ENCODE assay signal across 8 mouse cellular contexts in the genomic region with DNA sequence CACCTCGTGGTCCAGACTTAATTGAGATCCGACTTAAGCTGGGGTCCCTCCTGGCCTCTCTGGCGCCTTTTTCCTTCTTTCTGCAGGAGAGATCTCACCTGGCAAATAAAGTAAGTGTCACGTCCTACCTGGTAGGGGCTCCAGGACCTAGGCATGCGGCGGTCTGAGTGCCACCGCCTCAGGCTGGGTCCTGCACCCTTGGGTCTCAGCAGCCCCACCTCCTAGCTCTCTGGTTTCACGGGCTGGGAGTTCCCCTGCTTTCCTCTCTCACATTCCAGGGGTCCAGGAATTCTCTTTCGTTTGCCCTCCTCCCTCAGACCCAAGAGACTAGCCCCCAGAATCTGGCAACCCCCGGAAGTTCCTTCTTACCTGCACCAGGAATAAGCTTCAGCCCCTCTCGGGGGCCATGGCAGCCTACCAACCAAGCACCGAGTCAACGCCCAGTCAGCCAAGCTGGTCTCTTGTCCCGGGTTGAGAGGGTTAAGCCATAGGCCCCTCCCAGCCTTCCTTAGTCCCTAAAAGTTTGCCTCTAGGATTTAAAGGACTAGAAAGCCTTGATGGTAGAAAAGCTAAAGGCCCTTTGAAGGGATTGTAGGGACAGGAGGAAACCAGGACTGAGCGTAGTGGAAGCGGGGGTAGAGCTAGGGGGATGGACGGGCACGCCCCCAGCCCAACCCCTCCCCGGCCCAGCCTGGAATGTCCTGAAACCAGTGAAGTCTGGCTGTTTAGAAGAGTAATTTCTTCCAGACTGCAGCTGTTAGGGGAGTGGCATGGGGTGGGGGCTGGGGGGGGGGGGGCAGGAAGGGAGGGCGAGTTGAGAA. TPM values are rescaled to one million over a fixed set of nuclear protein-coding genes. Genes with fewer than 3 reads are reported as not detected.
DNase-seq lines count a peak whose midpoint lies in the region; ATAC-seq and TF ChIP-seq lines count a peak whose summit lies in the region.

A gene (minus strand): TSS at position 771 of the 821 bp plus-strand sequence.

- DNase-seq in adrenal gland, adult (ENCODE audit: inconsistent age in 2 of 2, low spot score in 1 of 2): peak; percentile 82 to 91
- peak; percentile 94 for DNase-seq in kidney, postnatal 0 days (ENCODE audit: low spot score)
- DNase-seq in lung, postnatal 4 days: peak; percentile 73 to 88
- peak; percentile 69 to 72 for DNase-seq in urinary bladder, postnatal 36 days (ENCODE audit: low spot score in 2 of 2)
- DNase-seq in frontal cortex, adult 2 months (ENCODE audit: extremely low spot score in 1 of 2, low spot score in 1 of 2): no peak
- no peak for DNase-seq in right cerebral cortex, adult 2 months (ENCODE audit: low spot score in 2 of 2)

- H3K27ac ChIP-seq in embryonic facial prominence, embryonic 12.5 days: peak within 1 kb of the TSS; percentile 90
- peak within 1 kb of the TSS; percentile 86 for H3K27ac ChIP-seq in heart, embryonic 12.5 days (ENCODE audit: poor library complexity, severe bottlenecking)
- peak within 1 kb of the TSS; percentile 84 for H3K27ac ChIP-seq in kidney, postnatal 0 days

- no peaks in the 10 kb centered on the region for H3K27me3 ChIP-seq in embryonic facial prominence, embryonic 12.5 days
- no peaks in the 10 kb centered on the region for H3K27me3 ChIP-seq in heart, embryonic 12.5 days (replicated peaks)
- no peaks in the 10 kb centered on the region for H3K27me3 ChIP-seq in kidney, postnatal 0 days (ENCODE audit: insufficient read depth, low read length)

- no peaks in the 10 kb centered on the region for H3K36me3 ChIP-seq in embryonic facial prominence, embryonic 12.5 days
- no peaks in the 10 kb centered on the region for H3K36me3 ChIP-seq in heart, embryonic 12.5 days
- H3K36me3 ChIP-seq in kidney, postnatal 0 days (ENCODE audit: insufficient read depth, low read length): no peaks in the 10 kb centered on the region

- peak within 1 kb of the TSS; percentile 62 for H3K9ac ChIP-seq in embryonic facial prominence, embryonic 12.5 days
- peak within 1 kb of the TSS; percentile 77 for H3K9ac ChIP-seq in heart, embryonic 12.5 days
- peak within 1 kb of the TSS; percentile 53; the same call in 1 of the 2 replicates for H3K9ac ChIP-seq in kidney, postnatal 0 days (ENCODE audit: low read depth, low read length)

- peaks cover 16% of the 10 kb centered on the region for H3K4me1 ChIP-seq in embryonic facial prominence, embryonic 12.5 days
- peaks cover 18% of the 10 kb centered on the region for H3K4me1 ChIP-seq in heart, embryonic 12.5 days (replicated peaks)
- H3K4me1 ChIP-seq in kidney, postnatal 0 days (replicated peaks; ENCODE audit: insufficient read depth, low read length): peaks cover 3% of the 10 kb centered on the region; the same call in 1 of the 2 replicates

- H3K9me3 ChIP-seq in embryonic facial prominence, embryonic 12.5 days: no peaks in the 10 kb centered on the region
- no peaks in the 10 kb centered on the region for H3K9me3 ChIP-seq in heart, embryonic 12.5 days (replicated peaks)
- no peaks in the 10 kb centered on the region for H3K9me3 ChIP-seq in kidney, postnatal 0 days (replicated peaks; ENCODE audit: low read length)

- H3K4me2 ChIP-seq in embryonic facial prominence, embryonic 12.5 days (replicated peaks): peak within 1 kb of the TSS; percentile 82
- H3K4me2 ChIP-seq in heart, embryonic 12.5 days: peak within 1 kb of the TSS; percentile 76
- peak within 1 kb of the TSS; percentile 60 for H3K4me2 ChIP-seq in kidney, postnatal 0 days (ENCODE audit: low read length)

- WGBS in embryonic facial prominence, embryonic 12.5 days: under 1% methylated on average over 19 of the region's 20 CpGs
- WGBS in heart, embryonic 12.5 days: under 1% methylated on average over 19 of the region's 20 CpGs
- 0% methylated on average over 19 of the region's 20 CpGs for WGBS in kidney, postnatal 0 days

- H3K4me3 ChIP-seq in embryonic facial prominence, embryonic 12.5 days: peak within 1 kb of the TSS; percentile 54
- H3K4me3 ChIP-seq in heart, embryonic 12.5 days: peak within 1 kb of the TSS; percentile 60
- peak within 1 kb of the TSS; percentile 53 for H3K4me3 ChIP-seq in kidney, postnatal 0 days (replicated peaks; ENCODE audit: low read depth, low read length)

- no peak for TF ChIP-seq CTCF in kidney, postnatal 0 days (IDR thresholded peaks at IDR 0.05; ENCODE audit: low read depth)

- ATAC-seq in embryonic facial prominence, embryonic 12.5 days (ENCODE audit: insufficient number of reproducible peaks, insufficient read depth, low FRiP score, low TSS enrichment): peak; percentile 95
- ATAC-seq in heart, embryonic 12.5 days (ENCODE audit: insufficient number of reproducible peaks, low FRiP score): peak; percentile 91
- peak; percentile 94 for ATAC-seq in kidney, postnatal 0 days (replicated peaks; ENCODE audit: low FRiP score, low read depth)

RNA-seq across cellular contexts. Expression of the gene that starts here (rescaled TPM):
- 54.8 and 59.5 TPM in 2 replicates for polyA plus RNA-seq in embryonic facial prominence, embryonic 12.5 days (2016; fragmentation: Nextera tagmentation; extraction: Ambion mirVana)
- polyA plus RNA-seq in heart, embryonic 12.5 days (2016; fragmentation: Nextera tagmentation; extraction: Ambion mirVana): 25.2 and 30.1 TPM in 2 replicates
- polyA plus RNA-seq in kidney, postnatal 0 days (2015; fragmentation: Nextera tagmentation; extraction: Ambion mirVana): 48.1 and 52.4 TPM in 2 replicates
- polyA plus RNA-seq in frontal cortex, adult 2 months (2012; rRNA removed): 3.5 and 3.9 TPM in 2 replicates

Comparison
In these comparisons a context has a peak if more than half of its experiments do, and no peak if none do; other contexts are left out.
1. DNase-seq: peak in adrenal gland, adult (2 of 2), kidney, postnatal 0 days (single experiment), lung, postnatal 4 days (2 of 2) and urinary bladder, postnatal 36 days (2 of 2); none in frontal cortex, adult 2 months (0 of 2) and right cerebral cortex, adult 2 months (0 of 2).
2. Peak in every context shown above with its lines, with median percentiles within 50 percentile points of each other: ATAC-seq, H3K27ac ChIP-seq, H3K4me2 ChIP-seq, H3K4me3 ChIP-seq and H3K9ac ChIP-seq.